Mouse (Mus musculus): ENCODE data around the gene Rgl2. TPM values are rescaled to one million over a fixed set of nuclear protein-coding genes. Genes with fewer than 3 reads are reported as not detected.

The Rgl2 gene
- polyA plus RNA-seq, 1 experiment, result 31.7 TPM

DNA sequence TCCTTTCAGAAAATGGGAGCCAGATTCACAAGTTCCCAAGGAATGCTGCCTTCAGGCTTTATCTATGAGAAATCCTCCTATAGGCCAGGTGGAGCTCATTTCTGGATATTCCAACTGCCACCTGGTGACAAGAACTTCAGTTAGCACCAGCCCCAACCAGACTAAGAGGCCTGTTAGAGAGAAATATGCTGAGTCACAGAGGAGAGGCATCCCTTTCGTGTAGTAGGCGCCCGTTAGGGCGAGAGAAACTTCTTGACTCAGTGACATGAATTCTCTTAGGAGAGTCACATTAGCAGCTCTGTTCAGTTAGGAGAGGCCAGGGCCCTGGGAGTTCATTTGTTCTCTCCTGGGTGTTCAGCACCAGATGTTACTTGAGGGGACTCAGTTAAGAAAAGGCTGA is 29.7 kb upstream of the Rgl2 start:
- Histone ChIP-seq H3K4me3 (ENCODE audit: insufficient read depth, poor library complexity, severe bottlenecking) (no peak overlapping the region), H3ac (ENCODE audit: control insufficient read depth, insufficient read length, low read depth) (no peak overlapping the region), H3K36me3 (ENCODE audit: control insufficient read depth, insufficient read depth) (no peaks in the 10 kb centered on the region), H3K79me2 (ENCODE audit: control insufficient read depth, insufficient read depth) (no peaks in the 10 kb centered on the region), H3K27me3 (ENCODE audit: control insufficient read depth, insufficient read depth, insufficient read length) (no peaks in the 10 kb centered on the region), H3K79me3 (ENCODE audit: low read depth) (no peaks in the 10 kb centered on the region)
- TF ChIP-seq MYOG (IDR thresholded peaks at IDR 0.05; ENCODE audit: control insufficient read depth, extremely low read depth, insufficient read length) (no peak), USF1 (IDR thresholded peaks at IDR 0.05; ENCODE audit: low read depth) (no peak), CEBPB (IDR thresholded peaks at IDR 0.05; ENCODE audit: low read depth) (no peak), FOSL1 (IDR thresholded peaks at IDR 0.05; ENCODE audit: insufficient read depth, low read length, poor library complexity, severe bottlenecking) (no peak), MYOD1 (IDR thresholded peaks at IDR 0.05; ENCODE audit: control insufficient read depth, insufficient read length, low read depth) (no peak), CTCF (IDR thresholded peaks at IDR 0.05; ENCODE audit: control insufficient read depth, insufficient read depth, insufficient read length) (no peak), MAX (IDR thresholded peaks at IDR 0.05) (no peak)

DNA sequence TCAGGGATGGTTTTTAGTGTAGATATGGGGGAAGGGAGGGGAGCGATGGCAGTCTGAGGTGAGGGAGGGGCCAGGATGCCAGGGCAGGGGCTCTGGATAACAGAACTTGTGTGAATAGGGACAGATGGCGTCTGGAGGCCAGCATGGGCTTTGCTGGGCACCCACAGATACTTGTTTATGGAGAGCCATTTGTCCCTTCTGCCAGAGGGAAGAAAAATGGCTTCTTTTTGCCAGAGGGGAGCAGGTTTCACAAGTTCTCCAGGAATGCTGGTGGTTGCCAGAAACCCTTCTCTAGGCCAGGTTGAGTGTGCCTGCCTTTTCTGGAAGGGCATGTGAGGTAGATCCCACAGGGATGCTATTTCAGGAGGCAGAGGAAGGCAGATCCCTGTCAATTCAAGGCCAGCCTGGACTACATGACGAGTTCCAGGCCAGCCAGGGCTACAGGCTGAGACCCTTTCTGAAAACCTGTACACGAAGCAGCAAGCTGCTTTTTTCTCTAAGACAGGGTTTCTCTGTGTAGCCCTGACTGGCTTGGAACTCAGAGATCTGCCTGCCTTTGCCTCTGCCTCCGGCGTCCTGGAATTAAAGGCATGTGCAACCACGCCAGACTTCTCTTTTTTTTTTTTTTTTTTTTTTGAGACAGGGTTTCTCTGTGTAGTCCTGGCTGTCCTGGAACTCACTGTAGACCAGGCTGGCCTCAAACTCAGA is 28.9 kb upstream of the Rgl2 start:
- Histone ChIP-seq H3K4me3 (ENCODE audit: insufficient read depth, poor library complexity, severe bottlenecking) (no peak overlapping the region), H3K79me2 (ENCODE audit: control insufficient read depth, insufficient read depth) (no peaks in the 10 kb centered on the region), H3ac (ENCODE audit: control insufficient read depth, insufficient read length, low read depth) (no peak overlapping the region), H3K36me3 (ENCODE audit: control insufficient read depth, insufficient read depth) (no peaks in the 10 kb centered on the region), H3K79me3 (ENCODE audit: low read depth) (no peaks in the 10 kb centered on the region), H3K27me3 (ENCODE audit: control insufficient read depth, insufficient read depth, insufficient read length) (no peaks in the 10 kb centered on the region)
- no peak for TF ChIP-seq USF1 (IDR thresholded peaks at IDR 0.05; ENCODE audit: low read depth)
- no peak for TF ChIP-seq CTCF (IDR thresholded peaks at IDR 0.05; ENCODE audit: control insufficient read depth, insufficient read depth, insufficient read length)
- no peak for TF ChIP-seq CEBPB (IDR thresholded peaks at IDR 0.05; ENCODE audit: low read depth)
- TF ChIP-seq MYOG (IDR thresholded peaks at IDR 0.05; ENCODE audit: control insufficient read depth, extremely low read depth, insufficient read length), result no peak
- TF ChIP-seq MYOD1 (IDR thresholded peaks at IDR 0.05; ENCODE audit: control insufficient read depth, insufficient read length, low read depth), result no peak
- no peak for TF ChIP-seq FOSL1 (IDR thresholded peaks at IDR 0.05; ENCODE audit: insufficient read depth, low read length, poor library complexity, severe bottlenecking)
- TF ChIP-seq MAX (IDR thresholded peaks at IDR 0.05), result no peak

- TF ChIP-seq USF1 (IDR thresholded peaks at IDR 0.05; ENCODE audit: low read depth) (no peak), CTCF (IDR thresholded peaks at IDR 0.05; ENCODE audit: control insufficient read depth, insufficient read depth, insufficient read length) (no peak), MYOG (IDR thresholded peaks at IDR 0.05; ENCODE audit: control insufficient read depth, extremely low read depth, insufficient read length) (no peak), FOSL1 (IDR thresholded peaks at IDR 0.05; ENCODE audit: insufficient read depth, low read length, poor library complexity, severe bottlenecking) (no peak), MAX (IDR thresholded peaks at IDR 0.05) (no peak), CEBPB (IDR thresholded peaks at IDR 0.05; ENCODE audit: low read depth) (no peak), MYOD1 (IDR thresholded peaks at IDR 0.05; ENCODE audit: control insufficient read depth, insufficient read length, low read depth) (no peak)
- Histone ChIP-seq H3K79me2 (ENCODE audit: control insufficient read depth, insufficient read depth) (no peaks in the 10 kb centered on the region), H3K4me3 (ENCODE audit: insufficient read depth, poor library complexity, severe bottlenecking) (no peak overlapping the region), H3K79me3 (ENCODE audit: low read depth) (no peaks in the 10 kb centered on the region), H3ac (ENCODE audit: control insufficient read depth, insufficient read length, low read depth) (no peak overlapping the region), H3K36me3 (ENCODE audit: control insufficient read depth, insufficient read depth) (no peaks in the 10 kb centered on the region), H3K27me3 (ENCODE audit: control insufficient read depth, insufficient read depth, insufficient read length) (no peaks in the 10 kb centered on the region)
Observed at GRCm38 (mm10) chr17:33900989-33901314, 28.4 kb upstream of the Rgl2 start.

GRCm38 (mm10) chr17:33901653-33902052 is 27.7 kb upstream of the Rgl2 start:
- Histone ChIP-seq H3ac (ENCODE audit: control insufficient read depth, insufficient read length, low read depth) (no peak overlapping the region), H3K36me3 (ENCODE audit: control insufficient read depth, insufficient read depth) (no peaks in the 10 kb centered on the region), H3K27me3 (ENCODE audit: control insufficient read depth, insufficient read depth, insufficient read length) (no peaks in the 10 kb centered on the region), H3K4me3 (ENCODE audit: insufficient read depth, poor library complexity, severe bottlenecking) (no peak overlapping the region), H3K79me2 (ENCODE audit: control insufficient read depth, insufficient read depth) (no peaks in the 10 kb centered on the region), H3K79me3 (ENCODE audit: low read depth) (no peaks in the 10 kb centered on the region)
- TF ChIP-seq FOSL1 (IDR thresholded peaks at IDR 0.05; ENCODE audit: insufficient read depth, low read length, poor library complexity, severe bottlenecking) (no peak), CTCF (IDR thresholded peaks at IDR 0.05; ENCODE audit: control insufficient read depth, insufficient read depth, insufficient read length) (no peak), MAX (IDR thresholded peaks at IDR 0.05) (no peak), USF1 (IDR thresholded peaks at IDR 0.05; ENCODE audit: low read depth) (no peak), CEBPB (IDR thresholded peaks at IDR 0.05; ENCODE audit: low read depth) (no peak), MYOD1 (IDR thresholded peaks at IDR 0.05; ENCODE audit: control insufficient read depth, insufficient read length, low read depth) (no peak), MYOG (IDR thresholded peaks at IDR 0.05; ENCODE audit: control insufficient read depth, extremely low read depth, insufficient read length) (no peak)

DNA sequence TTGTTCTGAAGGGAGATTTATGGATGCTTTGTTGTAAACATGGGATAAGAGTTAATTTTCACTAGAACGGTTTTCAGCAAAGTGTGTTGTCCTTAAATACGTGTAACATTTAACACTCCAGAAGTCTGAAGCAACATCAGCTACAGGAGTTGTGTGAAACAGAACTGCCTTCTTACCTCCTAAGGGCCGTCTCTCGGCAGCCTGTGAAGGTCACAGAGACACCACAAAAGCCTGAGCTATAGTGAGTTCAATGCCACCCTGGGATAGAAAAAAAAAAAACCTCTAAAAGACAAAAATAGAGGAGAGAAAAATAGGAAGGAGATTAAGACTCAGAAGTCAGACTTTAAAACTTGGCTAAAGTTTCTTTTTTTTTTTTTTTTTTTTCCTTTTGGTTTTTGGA is 27.3 kb upstream of the Rgl2 start:
- no peaks in the 10 kb centered on the region for H3K36me3 ChIP-seq (ENCODE audit: control insufficient read depth, insufficient read depth)

More for the DNA sequence above, 27.3 kb upstream of the Rgl2 start:
- no peak for TF ChIP-seq CEBPB (IDR thresholded peaks at IDR 0.05; ENCODE audit: low read depth)
- TF ChIP-seq FOSL1 (IDR thresholded peaks at IDR 0.05; ENCODE audit: insufficient read depth, low read length, poor library complexity, severe bottlenecking), result no peak
- no peak for TF ChIP-seq USF1 (IDR thresholded peaks at IDR 0.05; ENCODE audit: low read depth)
- no peak for TF ChIP-seq MYOD1 (IDR thresholded peaks at IDR 0.05; ENCODE audit: control insufficient read depth, insufficient read length, low read depth)
- no peak for TF ChIP-seq MAX (IDR thresholded peaks at IDR 0.05)
- Histone ChIP-seq H3K4me3 (ENCODE audit: insufficient read depth, poor library complexity, severe bottlenecking) (no peak overlapping the region), H3K79me2 (ENCODE audit: control insufficient read depth, insufficient read depth) (no peaks in the 10 kb centered on the region), H3K27me3 (ENCODE audit: control insufficient read depth, insufficient read depth, insufficient read length) (no peaks in the 10 kb centered on the region), H3K79me3 (ENCODE audit: low read depth) (no peaks in the 10 kb centered on the region), H3ac (ENCODE audit: control insufficient read depth, insufficient read length, low read depth) (no peak overlapping the region)

Measured in C2C12 (cell line).